Mouse (Mus musculus): ENCODE data around the gene Acta2. TPM values are rescaled to one million over a fixed set of nuclear protein-coding genes. Genes with fewer than 3 reads are reported as not detected.

The Acta2 gene
- polyA plus RNA-seq, 1 experiment from 2014 or later = 28.0 TPM

DNA sequence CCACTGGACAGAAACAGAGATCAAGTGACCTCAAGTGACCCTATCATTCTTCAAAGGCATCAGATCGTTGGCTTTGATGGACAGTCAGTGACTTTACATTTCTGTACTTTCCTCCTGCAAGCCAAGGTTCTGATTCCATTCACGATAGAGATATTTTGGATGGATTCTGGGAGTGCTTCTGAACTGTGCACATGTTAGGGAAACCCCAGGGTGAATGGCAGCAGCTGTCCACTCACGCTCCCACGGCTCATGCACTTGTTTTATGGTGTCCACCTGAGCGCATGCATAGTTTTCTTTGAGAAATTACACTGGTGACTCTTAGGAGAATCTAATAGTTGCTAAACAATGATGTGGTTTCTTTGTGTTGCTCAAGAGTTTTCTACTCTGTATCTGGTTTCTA, 759 bp upstream of the Acta2 start:
- H3K27me3 ChIP-seq (ENCODE audit: control insufficient read depth, insufficient read depth, low read depth, low read length) = no peaks in the 10 kb centered on the region
- no peak for ATAC-seq (ENCODE audit: low read depth)
- H3K4me2 ChIP-seq (ENCODE audit: low read depth, low read length) = no peak overlapping the region
- no peak overlapping the region for H3K9ac ChIP-seq (ENCODE audit: low read depth, low read length)
- H3K27ac ChIP-seq (ENCODE audit: low read length) = no peak overlapping the region
- H3K4me1 ChIP-seq (ENCODE audit: control insufficient read depth, low read depth, low read length) = no peaks in the 10 kb centered on the region; the same call in 1 of the 2 replicates
- 56% methylated on average over 5 of the region's 5 CpGs for WGBS (ENCODE audit: insufficient replicate concordance)
- H3K4me3 ChIP-seq (ENCODE audit: low read depth, low read length) = no peak overlapping the region
- no peaks in the 10 kb centered on the region for H3K9me3 ChIP-seq (replicated peaks; ENCODE audit: control insufficient read depth, low read length)
- no peaks in the 10 kb centered on the region for H3K36me3 ChIP-seq (ENCODE audit: control insufficient read depth, insufficient read depth)

DNA sequence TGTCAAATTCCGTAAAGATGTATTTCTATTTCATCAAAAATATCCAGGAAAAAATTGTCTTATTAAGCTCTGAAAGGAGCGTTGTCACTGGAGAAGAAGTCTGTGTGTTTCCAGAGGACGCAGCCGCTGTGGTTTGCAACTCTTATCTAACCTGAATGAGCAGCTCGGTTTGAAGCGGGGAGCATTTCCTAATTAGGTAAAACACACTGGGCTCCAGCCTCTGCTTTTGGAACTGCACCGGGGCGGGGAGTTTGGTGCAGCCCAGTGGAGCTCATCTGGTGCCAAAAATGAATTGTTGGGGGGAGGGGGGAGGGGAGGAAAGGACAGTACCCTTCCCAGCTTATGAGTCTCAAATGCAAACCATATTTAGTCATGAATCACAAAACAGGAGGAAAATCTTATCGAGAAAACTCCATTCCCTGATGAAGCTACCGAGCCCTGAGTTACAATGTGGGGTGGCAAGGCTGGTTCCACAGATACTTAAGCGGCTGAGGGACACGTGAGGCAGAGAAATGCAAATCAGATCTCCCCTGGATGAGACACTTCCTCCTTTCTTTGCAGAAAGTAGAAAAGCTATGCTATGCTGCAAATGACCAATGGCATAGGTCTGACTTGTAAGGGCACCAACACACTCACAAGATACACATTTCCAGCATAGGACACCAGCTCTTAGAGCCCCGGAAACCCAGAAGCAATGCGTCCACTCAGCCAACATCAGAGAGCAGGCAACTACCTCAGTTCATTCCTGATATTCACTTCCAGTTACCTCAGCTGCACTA, 1.1 kb downstream of the Acta2 start:
- no peak overlapping the region; the same call in 1 of the 2 replicates for H3K4me2 ChIP-seq (ENCODE audit: low read depth, low read length)

DNA sequence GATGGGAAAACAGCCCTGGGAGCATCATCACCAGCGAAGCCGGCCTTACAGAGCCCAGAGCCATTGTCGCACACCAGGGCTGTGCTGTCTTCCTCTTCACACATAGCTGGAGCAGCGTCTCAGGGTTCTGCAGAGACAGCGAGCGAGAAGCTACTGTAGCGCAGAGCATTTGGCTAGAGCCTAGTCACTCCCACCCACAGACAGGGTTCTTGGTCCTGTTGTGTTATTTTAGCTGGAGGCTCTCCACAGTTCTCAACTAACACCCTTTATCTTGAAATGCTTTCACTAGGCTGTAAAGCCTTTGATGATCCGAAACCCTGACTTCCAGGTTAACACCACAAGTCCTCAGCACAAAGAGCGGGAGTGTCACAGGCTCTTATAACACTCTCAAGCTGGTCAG, 2.9 kb downstream of the Acta2 start:
- Histone ChIP-seq H3K4me3 (ENCODE audit: low read depth, low read length) (no peak overlapping the region), H3K9ac (ENCODE audit: low read depth, low read length) (no peak overlapping the region), H3K27ac (ENCODE audit: low read length) (no peak overlapping the region), H3K27me3 (ENCODE audit: control insufficient read depth, insufficient read depth, low read depth, low read length) (no peaks in the 10 kb centered on the region), H3K4me2 (ENCODE audit: low read depth, low read length) (no peak overlapping the region), H3K9me3 (replicated peaks; ENCODE audit: control insufficient read depth, low read length) (no peaks in the 10 kb centered on the region), H3K36me3 (ENCODE audit: control insufficient read depth, insufficient read depth) (no peaks in the 10 kb centered on the region), H3K4me1 (ENCODE audit: control insufficient read depth, low read depth, low read length) (no peaks in the 10 kb centered on the region; the same call in none of the 2 replicates)
- WGBS (ENCODE audit: insufficient replicate concordance) = 67% methylated on average over 9 of the region's 9 CpGs
- no peak for ATAC-seq (ENCODE audit: low read depth)

More for the DNA sequence above, 1.1 kb downstream of the Acta2 start:
- H3K27me3 ChIP-seq (ENCODE audit: control insufficient read depth, insufficient read depth, low read depth, low read length) = no peaks in the 10 kb centered on the region
- ATAC-seq (ENCODE audit: low read depth) = no peak
- no peaks in the 10 kb centered on the region; the same call in 1 of the 2 replicates for H3K4me1 ChIP-seq (ENCODE audit: control insufficient read depth, low read depth, low read length)
- no peaks in the 10 kb centered on the region for H3K36me3 ChIP-seq (ENCODE audit: control insufficient read depth, insufficient read depth)
- no peak overlapping the region for H3K4me3 ChIP-seq (ENCODE audit: low read depth, low read length)
- H3K27ac ChIP-seq (ENCODE audit: low read length) = no peak overlapping the region
- no peak overlapping the region for H3K9ac ChIP-seq (ENCODE audit: low read depth, low read length)
- whole genome bisulfite sequencing (ENCODE audit: insufficient replicate concordance) = 15% methylated on average over 14 of the region's 14 CpGs
- H3K9me3 ChIP-seq (replicated peaks; ENCODE audit: control insufficient read depth, low read length) = no peaks in the 10 kb centered on the region

DNA sequence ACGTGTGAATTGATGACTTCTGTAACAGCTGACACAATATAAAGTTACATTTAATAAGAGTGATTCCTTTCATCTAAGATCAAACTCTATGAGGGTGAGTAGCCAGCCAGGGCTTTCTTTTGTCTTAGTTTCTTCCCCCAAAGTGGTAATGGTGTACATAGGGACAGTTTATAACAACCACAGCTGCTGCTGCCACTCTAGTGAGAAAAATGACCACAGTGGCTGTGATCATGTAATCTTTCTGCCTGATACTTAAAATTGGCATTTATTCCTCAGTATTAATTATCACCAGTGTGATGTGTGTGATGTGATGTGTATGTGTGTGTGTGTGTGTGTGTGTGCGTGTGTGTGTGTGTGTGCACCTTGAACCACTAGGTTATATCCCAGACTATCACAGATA, 3.5 kb downstream of the Acta2 start:
- H3K4me3 ChIP-seq (ENCODE audit: low read depth, low read length) = no peak overlapping the region
- no peaks in the 10 kb centered on the region for H3K27me3 ChIP-seq (ENCODE audit: control insufficient read depth, insufficient read depth, low read depth, low read length)
- no peak for ATAC-seq (ENCODE audit: low read depth)
- H3K4me1 ChIP-seq (ENCODE audit: control insufficient read depth, low read depth, low read length) = no peaks in the 10 kb centered on the region; the same call in none of the 2 replicates
- no peaks in the 10 kb centered on the region for H3K9me3 ChIP-seq (replicated peaks; ENCODE audit: control insufficient read depth, low read length)
- no peak overlapping the region for H3K9ac ChIP-seq (ENCODE audit: low read depth, low read length)
- no peak overlapping the region for H3K27ac ChIP-seq (ENCODE audit: low read length)
- WGBS (ENCODE audit: insufficient replicate concordance) = 51% methylated on average over 2 of the region's 2 CpGs
- H3K36me3 ChIP-seq (ENCODE audit: control insufficient read depth, insufficient read depth) = no peaks in the 10 kb centered on the region
- H3K4me2 ChIP-seq (ENCODE audit: low read depth, low read length) = no peak overlapping the region

DNA sequence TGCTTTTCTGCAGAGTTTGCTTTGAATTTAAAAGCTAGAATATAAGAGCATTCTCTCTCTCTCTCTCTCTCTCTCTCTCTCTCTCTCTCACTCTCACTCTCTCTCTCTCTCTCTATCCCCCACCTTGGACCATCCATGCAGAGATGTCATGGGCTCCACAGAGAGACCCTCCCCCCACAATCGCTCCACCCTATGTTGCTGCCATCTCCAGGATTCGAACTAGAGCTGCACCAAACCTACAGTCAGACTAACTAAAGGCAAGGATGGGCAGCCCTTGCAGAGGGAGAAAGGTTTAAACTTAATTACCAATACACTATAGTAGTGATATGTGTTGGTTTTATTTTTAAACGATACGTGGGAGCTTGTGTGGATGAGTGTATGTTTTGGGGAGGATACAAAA, 4.8 kb downstream of the Acta2 start:
- no peak overlapping the region for H3K27ac ChIP-seq (ENCODE audit: low read length)
- no peaks in the 10 kb centered on the region for H3K27me3 ChIP-seq (ENCODE audit: control insufficient read depth, insufficient read depth, low read depth, low read length)
- no peak for ATAC-seq (ENCODE audit: low read depth)
- H3K36me3 ChIP-seq (ENCODE audit: control insufficient read depth, insufficient read depth) = no peaks in the 10 kb centered on the region
- no peaks in the 10 kb centered on the region; the same call in none of the 2 replicates for H3K4me1 ChIP-seq (ENCODE audit: control insufficient read depth, low read depth, low read length)
- WGBS (ENCODE audit: insufficient replicate concordance) = 71% methylated on average over 4 of the region's 4 CpGs
- H3K4me2 ChIP-seq (ENCODE audit: low read depth, low read length) = no peak overlapping the region
- no peaks in the 10 kb centered on the region for H3K9me3 ChIP-seq (replicated peaks; ENCODE audit: control insufficient read depth, low read length)
- H3K9ac ChIP-seq (ENCODE audit: low read depth, low read length) = no peak overlapping the region
- no peak overlapping the region for H3K4me3 ChIP-seq (ENCODE audit: low read depth, low read length)

DNA sequence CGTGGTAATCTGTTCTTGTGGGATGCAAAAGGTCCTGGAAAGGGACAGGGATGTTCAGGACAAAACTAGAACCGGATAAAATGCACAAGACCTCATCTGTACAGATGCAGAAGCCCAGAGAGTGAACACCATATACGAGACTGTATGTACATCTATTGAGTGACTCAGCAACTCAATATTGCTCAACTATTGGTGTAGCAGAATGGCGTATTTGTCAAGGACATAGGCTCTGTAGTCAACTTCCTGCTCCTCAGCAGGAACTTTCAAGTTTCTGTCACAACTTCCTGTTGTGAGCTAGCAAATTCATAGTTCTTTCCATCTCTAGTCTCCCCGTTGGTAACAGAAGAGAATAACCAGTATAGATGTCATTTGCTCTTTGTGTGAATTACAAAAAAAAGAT, 6.8 kb downstream of the Acta2 start:
- H3K4me2 ChIP-seq (ENCODE audit: low read depth, low read length) = no peak overlapping the region
- no peaks in the 10 kb centered on the region for H3K36me3 ChIP-seq (ENCODE audit: control insufficient read depth, insufficient read depth)
- peak; percentile 51; the same call in 1 of the 2 replicates for ATAC-seq (ENCODE audit: low read depth)
- H3K27ac ChIP-seq (ENCODE audit: low read length) = no peak overlapping the region
- no peak overlapping the region for H3K4me3 ChIP-seq (ENCODE audit: low read depth, low read length)
- H3K4me1 ChIP-seq (ENCODE audit: control insufficient read depth, low read depth, low read length) = no peaks in the 10 kb centered on the region; the same call in 1 of the 2 replicates
- 33% methylated on average over 5 of the region's 5 CpGs for WGBS (ENCODE audit: insufficient replicate concordance)
- no peak overlapping the region for H3K9ac ChIP-seq (ENCODE audit: low read depth, low read length)
- no peaks in the 10 kb centered on the region for H3K9me3 ChIP-seq (replicated peaks; ENCODE audit: control insufficient read depth, low read length)
- H3K27me3 ChIP-seq (ENCODE audit: control insufficient read depth, insufficient read depth, low read depth, low read length) = no peaks in the 10 kb centered on the region

DNA sequence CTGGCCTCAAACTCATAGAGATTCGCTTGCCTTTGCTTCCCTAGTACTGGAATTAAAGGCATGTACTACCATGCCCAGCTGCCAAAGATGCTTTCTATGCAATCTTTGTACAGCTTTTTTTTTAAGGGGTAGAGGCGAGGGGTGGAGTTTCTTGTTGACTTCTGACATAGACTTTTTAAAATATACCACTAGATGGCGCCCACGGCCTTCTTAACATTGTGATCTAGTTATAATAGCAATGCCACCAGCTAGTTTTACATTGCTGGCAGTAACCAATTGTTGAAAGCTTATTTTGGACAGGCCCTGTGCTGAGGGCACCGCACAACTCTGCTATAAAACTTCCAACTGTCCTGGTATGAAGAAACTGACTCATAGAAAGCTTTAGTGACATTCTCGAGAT, 11.3 kb downstream of the Acta2 start:
- WGBS (ENCODE audit: insufficient replicate concordance) = 9% methylated on average over 6 of the region's 6 CpGs
- no peak overlapping the region for H3K9ac ChIP-seq (ENCODE audit: low read depth, low read length)
- no peak overlapping the region for H3K4me2 ChIP-seq (ENCODE audit: low read depth, low read length)
- H3K27me3 ChIP-seq (ENCODE audit: control insufficient read depth, insufficient read depth, low read depth, low read length) = no peaks in the 10 kb centered on the region
- H3K36me3 ChIP-seq (ENCODE audit: control insufficient read depth, insufficient read depth) = no peaks in the 10 kb centered on the region
- H3K9me3 ChIP-seq (replicated peaks; ENCODE audit: control insufficient read depth, low read length) = no peaks in the 10 kb centered on the region
- no peak overlapping the region for H3K27ac ChIP-seq (ENCODE audit: low read length)
- no peaks in the 10 kb centered on the region; the same call in 1 of the 2 replicates for H3K4me1 ChIP-seq (ENCODE audit: control insufficient read depth, low read depth, low read length)
- no peak overlapping the region for H3K4me3 ChIP-seq (ENCODE audit: low read depth, low read length)
- ATAC-seq (ENCODE audit: low read depth) = no peak

DNA sequence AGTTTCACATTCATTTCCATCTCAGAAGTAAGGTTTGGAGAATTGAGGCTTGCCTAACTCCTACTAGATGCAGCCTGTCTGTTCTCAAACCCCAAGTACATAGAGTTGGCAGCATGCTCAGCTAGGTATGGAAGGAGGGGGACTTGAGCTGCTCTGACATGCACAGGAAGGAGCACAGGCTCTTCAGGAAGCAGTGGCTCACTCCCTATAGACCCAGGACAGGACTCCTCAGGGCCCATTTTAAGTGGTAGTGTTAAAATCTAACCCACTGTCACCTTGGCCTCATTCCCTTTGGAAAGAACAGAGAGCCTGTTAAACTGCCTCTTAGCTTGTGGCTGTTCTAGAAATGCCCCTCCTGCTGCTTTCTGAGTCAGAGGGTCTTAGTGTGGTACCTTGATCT, 12.5 kb downstream of the Acta2 start:
- H3K4me2 ChIP-seq (ENCODE audit: low read depth, low read length) = no peak overlapping the region
- no peak overlapping the region for H3K4me3 ChIP-seq (ENCODE audit: low read depth, low read length)
- H3K36me3 ChIP-seq (ENCODE audit: control insufficient read depth, insufficient read depth) = no peaks in the 10 kb centered on the region
- H3K4me1 ChIP-seq (ENCODE audit: control insufficient read depth, low read depth, low read length) = no peaks in the 10 kb centered on the region
- H3K9me3 ChIP-seq (replicated peaks; ENCODE audit: control insufficient read depth, low read length) = no peaks in the 10 kb centered on the region
- H3K27ac ChIP-seq (ENCODE audit: low read length) = no peak overlapping the region
- no peak for ATAC-seq (ENCODE audit: low read depth)
- no peak overlapping the region for H3K9ac ChIP-seq (ENCODE audit: low read depth, low read length)
- H3K27me3 ChIP-seq (ENCODE audit: control insufficient read depth, insufficient read depth, low read depth, low read length) = no peaks in the 10 kb centered on the region

DNA sequence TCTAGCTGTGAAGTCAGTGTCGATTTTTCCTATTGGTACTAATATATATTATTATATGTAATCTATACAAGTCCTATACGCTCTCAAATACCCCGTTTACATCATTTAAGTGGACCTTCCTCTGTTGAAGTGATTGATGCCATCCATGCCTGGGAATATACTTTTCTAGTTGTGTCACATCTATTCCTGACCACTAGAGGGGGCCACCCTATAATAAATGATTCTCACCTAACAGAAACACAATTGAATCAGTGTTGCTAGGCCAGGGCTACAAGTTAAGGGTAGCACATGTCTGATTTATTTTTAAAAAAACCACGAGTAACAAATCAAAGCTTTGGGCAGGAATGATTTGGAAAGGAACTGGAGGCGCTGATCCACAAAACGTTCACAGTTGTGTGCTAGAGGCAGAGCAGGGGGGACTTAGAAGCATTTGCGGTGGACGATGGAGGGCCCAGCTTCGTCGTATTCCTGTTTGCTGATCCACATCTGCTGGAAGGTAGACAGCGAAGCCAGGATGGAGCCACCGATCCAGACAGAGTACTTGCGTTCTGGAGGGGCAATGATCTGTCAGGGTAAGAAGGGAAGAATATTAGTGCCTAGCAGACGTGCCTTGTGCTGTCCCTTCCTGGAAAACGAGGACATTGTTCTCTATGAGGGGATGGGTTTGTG, 14.0 kb downstream of the Acta2 start:
- no peaks in the 10 kb centered on the region for H3K9me3 ChIP-seq (replicated peaks; ENCODE audit: control insufficient read depth, low read length)
- no peak overlapping the region for H3K4me3 ChIP-seq (ENCODE audit: low read depth, low read length)
- ATAC-seq (ENCODE audit: low read depth) = no peak
- H3K36me3 ChIP-seq (ENCODE audit: control insufficient read depth, insufficient read depth) = no peaks in the 10 kb centered on the region
- H3K4me2 ChIP-seq (ENCODE audit: low read depth, low read length) = no peak overlapping the region
- no peak overlapping the region for H3K27ac ChIP-seq (ENCODE audit: low read length)
- H3K27me3 ChIP-seq (ENCODE audit: control insufficient read depth, insufficient read depth, low read depth, low read length) = no peaks in the 10 kb centered on the region
- no peak overlapping the region for H3K9ac ChIP-seq (ENCODE audit: low read depth, low read length)
- WGBS (ENCODE audit: insufficient replicate concordance) = 59% methylated on average over 15 of the region's 15 CpGs
- no peaks in the 10 kb centered on the region for H3K4me1 ChIP-seq (ENCODE audit: control insufficient read depth, low read depth, low read length)
